Mouse (Mus musculus): ENCODE measurements around the gene Slc24a3. TPM values are rescaled to one million over a fixed set of nuclear protein-coding genes. Genes with fewer than 3 reads are reported as not detected.

Gene Slc24a3
- polyA plus RNA-seq, 2 experiments = 0.58 TPM

- Histone ChIP-seq H3K4me2 (ENCODE audit: low read depth) (no peak overlapping the region), H3K27ac (no peak overlapping the region), H3K4me3 (ENCODE audit: insufficient read depth in 1 of 2, low read depth in 2 of 2, low read length in 2 of 2) (no peak overlapping the region), H3K4me1 (replicated peaks; ENCODE audit: control insufficient read depth in 2 of 2, insufficient read depth in 2 of 2, low read length in 1 of 2) (peaks cover 0 to 8% of the 10 kb centered on the region in 2 experiments; a peak in 2 of 4 replicates), H3K27me3 (ENCODE audit: control insufficient read depth, insufficient read depth, low read length) (no peaks in the 10 kb centered on the region), H3K9ac (replicated peaks) (no peak overlapping the region), H3K36me3 (replicated peaks; ENCODE audit: control insufficient read depth, insufficient read depth, low read depth) (no peaks in the 10 kb centered on the region), H3K9me3 (ENCODE audit: control insufficient read depth, low read length) (no peaks in the 10 kb centered on the region)
- ATAC-seq (ENCODE audit: insufficient read depth) = peak; percentile 75
- TF ChIP-seq CTCF (IDR thresholded peaks at IDR 0.05; ENCODE audit: low read depth) (no peak), EP300 (IDR thresholded peaks at IDR 0.05; ENCODE audit: low read depth) (peak; percentile 29; the same call in 1 of the 2 replicates)
- 44% methylated on average over 5 of the region's 5 CpGs for WGBS (ENCODE audit: insufficient replicate concordance)
- DNase-seq (ENCODE audit: low read depth in 3 of 3, low spot score in 3 of 3) = peak; percentile 2 to 13 (median 3)
Observed at GRCm38 (mm10) chr2:145299914-145300699, 132.6 kb downstream of the Slc24a3 start.

GRCm38 (mm10) chr2:145307231-145307883 lies 139.8 kb downstream of the Slc24a3 start:
- ATAC-seq (ENCODE audit: insufficient read depth) = no peak
- Histone ChIP-seq H3K4me1 (replicated peaks; ENCODE audit: control insufficient read depth in 2 of 2, insufficient read depth in 2 of 2, low read length in 1 of 2) (no peaks in the 10 kb centered on the region), H3K9me3 (ENCODE audit: control insufficient read depth, low read length) (no peaks in the 10 kb centered on the region), H3K4me2 (ENCODE audit: low read depth) (no peak overlapping the region), H3K27ac (no peak overlapping the region), H3K4me3 (ENCODE audit: insufficient read depth in 1 of 2, low read depth in 2 of 2, low read length in 2 of 2) (no peak overlapping the region), H3K36me3 (replicated peaks; ENCODE audit: control insufficient read depth, insufficient read depth, low read depth) (no peaks in the 10 kb centered on the region), H3K9ac (replicated peaks) (no peak overlapping the region), H3K27me3 (ENCODE audit: control insufficient read depth, insufficient read depth, low read length) (no peaks in the 10 kb centered on the region)
- DNase-seq (ENCODE audit: low read depth in 3 of 3, low spot score in 3 of 3) = no peak
- 42% methylated on average over 2 of the region's 2 CpGs for WGBS (ENCODE audit: insufficient replicate concordance)
- TF ChIP-seq CTCF (IDR thresholded peaks at IDR 0.05; ENCODE audit: low read depth) (no peak), EP300 (IDR thresholded peaks at IDR 0.05; ENCODE audit: low read depth) (no peak)

- no peak for ATAC-seq (ENCODE audit: insufficient read depth)
- TF ChIP-seq EP300 (IDR thresholded peaks at IDR 0.05; ENCODE audit: low read depth) (no peak), CTCF (IDR thresholded peaks at IDR 0.05; ENCODE audit: low read depth) (no peak)
- Histone ChIP-seq H3K4me1 (replicated peaks; ENCODE audit: control insufficient read depth in 2 of 2, insufficient read depth in 2 of 2, low read length in 1 of 2) (no peaks in the 10 kb centered on the region), H3K27me3 (ENCODE audit: control insufficient read depth, insufficient read depth, low read length) (no peaks in the 10 kb centered on the region), H3K9ac (replicated peaks) (no peak overlapping the region), H3K4me2 (ENCODE audit: low read depth) (no peak overlapping the region), H3K9me3 (ENCODE audit: control insufficient read depth, low read length) (no peaks in the 10 kb centered on the region), H3K4me3 (ENCODE audit: insufficient read depth in 1 of 2, low read depth in 2 of 2, low read length in 2 of 2) (no peak overlapping the region), H3K36me3 (replicated peaks; ENCODE audit: control insufficient read depth, insufficient read depth, low read depth) (no peaks in the 10 kb centered on the region), H3K27ac (no peak overlapping the region)
- WGBS (ENCODE audit: insufficient replicate concordance) = 49% methylated on average over 2 of the region's 2 CpGs
- DNase-seq (ENCODE audit: low read depth in 3 of 3, low spot score in 3 of 3) = no peak
Observed at GRCm38 (mm10) chr2:145318916-145319315, 151.4 kb downstream of the Slc24a3 start.

- Histone ChIP-seq H3K9me3 (ENCODE audit: control insufficient read depth, low read length) (no peaks in the 10 kb centered on the region), H3K4me3 (ENCODE audit: insufficient read depth in 1 of 2, low read depth in 2 of 2, low read length in 2 of 2) (no peak overlapping the region), H3K4me2 (ENCODE audit: low read depth) (no peak overlapping the region), H3K4me1 (replicated peaks; ENCODE audit: control insufficient read depth in 2 of 2, insufficient read depth in 2 of 2, low read length in 1 of 2) (no peaks in the 10 kb centered on the region), H3K27me3 (ENCODE audit: control insufficient read depth, insufficient read depth, low read length) (no peaks in the 10 kb centered on the region), H3K36me3 (replicated peaks; ENCODE audit: control insufficient read depth, insufficient read depth, low read depth) (no peaks in the 10 kb centered on the region), H3K27ac (no peak overlapping the region), H3K9ac (replicated peaks) (no peak overlapping the region)
- no peak for ATAC-seq (ENCODE audit: insufficient read depth)
- no peak for DNase-seq (ENCODE audit: low read depth in 3 of 3, low spot score in 3 of 3)
- 62% methylated on average over 3 of the region's 3 CpGs for WGBS (ENCODE audit: insufficient replicate concordance)
- TF ChIP-seq CTCF (IDR thresholded peaks at IDR 0.05; ENCODE audit: low read depth) (no peak), EP300 (IDR thresholded peaks at IDR 0.05; ENCODE audit: low read depth) (no peak)
Observed at GRCm38 (mm10) chr2:145321287-145321686, 153.7 kb downstream of the Slc24a3 start.

- Histone ChIP-seq H3K4me1 (replicated peaks; ENCODE audit: control insufficient read depth in 2 of 2, insufficient read depth in 2 of 2, low read length in 1 of 2) (no peaks in the 10 kb centered on the region), H3K36me3 (replicated peaks; ENCODE audit: control insufficient read depth, insufficient read depth, low read depth) (no peaks in the 10 kb centered on the region), H3K4me2 (ENCODE audit: low read depth) (no peak overlapping the region), H3K9ac (replicated peaks) (no peak overlapping the region), H3K27me3 (ENCODE audit: control insufficient read depth, insufficient read depth, low read length) (no peaks in the 10 kb centered on the region), H3K4me3 (ENCODE audit: insufficient read depth in 1 of 2, low read depth in 2 of 2, low read length in 2 of 2) (no peak overlapping the region), H3K27ac (no peak overlapping the region), H3K9me3 (ENCODE audit: control insufficient read depth, low read length) (no peaks in the 10 kb centered on the region)
- no peak for DNase-seq (ENCODE audit: low read depth in 3 of 3, low spot score in 3 of 3)
- TF ChIP-seq CTCF (IDR thresholded peaks at IDR 0.05; ENCODE audit: low read depth) (no peak), EP300 (IDR thresholded peaks at IDR 0.05; ENCODE audit: low read depth) (no peak)
- no peak for ATAC-seq (ENCODE audit: insufficient read depth)
Observed at GRCm38 (mm10) chr2:145321755-145322154, 154.2 kb downstream of the Slc24a3 start.

Measured in liver, embryonic 14.5 days (tissue).